Mouse (Mus musculus): ENCODE data around the gene Rab3ip.

The Rab3ip gene

GRCm38 (mm10) chr10:116957867-116958551, 7.4 kb upstream of the Rab3ip start:
- no peak for DNase-seq (ENCODE audit: low spot score in 2 of 2)

GRCm38 (mm10) chr10:116956483-116957158, 6.1 kb upstream of the Rab3ip start:
- DNase-seq (ENCODE audit: low spot score in 2 of 2) = no peak

GRCm38 (mm10) chr10:116955191-116955590, 4.6 kb upstream of the Rab3ip start:
- DNase-seq (ENCODE audit: low spot score in 2 of 2) = no peak

GRCm38 (mm10) chr10:116950886-116951285, 317 bp upstream of the Rab3ip start:
- no peak for DNase-seq (ENCODE audit: low spot score in 2 of 2)

GRCm38 (mm10) chr10:116949111-116950008, 1.2 kb downstream of the Rab3ip start:
- no peak for DNase-seq (ENCODE audit: low spot score in 2 of 2)

GRCm38 (mm10) chr10:116948414-116948813, 2.2 kb downstream of the Rab3ip start:
- DNase-seq (ENCODE audit: low spot score in 2 of 2) = no peak

- no peak for DNase-seq (ENCODE audit: low spot score in 2 of 2)
Measured at GRCm38 (mm10) chr10:116944940-116945339, 5.6 kb downstream of the Rab3ip start.

GRCm38 (mm10) chr10:116944144-116944543, 6.4 kb downstream of the Rab3ip start:
- no peak for DNase-seq (ENCODE audit: low spot score in 2 of 2)

GRCm38 (mm10) chr10:116943025-116943424, 7.5 kb downstream of the Rab3ip start:
- DNase-seq (ENCODE audit: low spot score in 2 of 2) = no peak

GRCm38 (mm10) chr10:116935028-116935427, 15.5 kb downstream of the Rab3ip start:
- no peak for DNase-seq (ENCODE audit: low spot score in 2 of 2)

GRCm38 (mm10) chr10:116933794-116934193, 16.8 kb downstream of the Rab3ip start:
- DNase-seq (ENCODE audit: low spot score in 2 of 2) = no peak

- DNase-seq (ENCODE audit: low spot score in 2 of 2) = no peak
Measured at GRCm38 (mm10) chr10:116932418-116932817, 18.2 kb downstream of the Rab3ip start.

- no peak for DNase-seq (ENCODE audit: low spot score in 2 of 2)
Measured at GRCm38 (mm10) chr10:116931497-116932179, 18.9 kb downstream of the Rab3ip start.

- no peak for DNase-seq (ENCODE audit: low spot score in 2 of 2)
Measured at GRCm38 (mm10) chr10:116930936-116931335, 19.6 kb downstream of the Rab3ip start.

- no peak for DNase-seq (ENCODE audit: low spot score in 2 of 2)
Measured at GRCm38 (mm10) chr10:116930506-116930905, 20.1 kb downstream of the Rab3ip start.

- no peak for DNase-seq (ENCODE audit: low spot score in 2 of 2)
Measured at GRCm38 (mm10) chr10:116928826-116929225, 21.7 kb downstream of the Rab3ip start.

- DNase-seq (ENCODE audit: low spot score in 2 of 2) = no peak
Measured at GRCm38 (mm10) chr10:116926428-116927113, 24.0 kb downstream of the Rab3ip start.

- DNase-seq (ENCODE audit: low spot score in 2 of 2) = no peak
Measured at GRCm38 (mm10) chr10:116923651-116924495, 26.7 kb downstream of the Rab3ip start.

- DNase-seq (ENCODE audit: low spot score in 2 of 2) = no peak
Measured at GRCm38 (mm10) chr10:116922161-116922560, 28.4 kb downstream of the Rab3ip start.

GRCm38 (mm10) chr10:116921416-116921815, 29.2 kb downstream of the Rab3ip start:
- DNase-seq (ENCODE audit: low spot score in 2 of 2) = no peak

Data from heart, adult 9 months (tissue).